Mouse (Mus musculus): ENCODE measurements around the gene Lpcat2. TPM values are rescaled to one million over a fixed set of nuclear protein-coding genes. Genes with fewer than 3 reads are reported as not detected.

The Lpcat2 gene
- 17.8 and 19.5 TPM in 2 replicates for polyA plus RNA-seq (2015; fragmentation: Nextera tagmentation; extraction: Ambion mirVana)

DNA sequence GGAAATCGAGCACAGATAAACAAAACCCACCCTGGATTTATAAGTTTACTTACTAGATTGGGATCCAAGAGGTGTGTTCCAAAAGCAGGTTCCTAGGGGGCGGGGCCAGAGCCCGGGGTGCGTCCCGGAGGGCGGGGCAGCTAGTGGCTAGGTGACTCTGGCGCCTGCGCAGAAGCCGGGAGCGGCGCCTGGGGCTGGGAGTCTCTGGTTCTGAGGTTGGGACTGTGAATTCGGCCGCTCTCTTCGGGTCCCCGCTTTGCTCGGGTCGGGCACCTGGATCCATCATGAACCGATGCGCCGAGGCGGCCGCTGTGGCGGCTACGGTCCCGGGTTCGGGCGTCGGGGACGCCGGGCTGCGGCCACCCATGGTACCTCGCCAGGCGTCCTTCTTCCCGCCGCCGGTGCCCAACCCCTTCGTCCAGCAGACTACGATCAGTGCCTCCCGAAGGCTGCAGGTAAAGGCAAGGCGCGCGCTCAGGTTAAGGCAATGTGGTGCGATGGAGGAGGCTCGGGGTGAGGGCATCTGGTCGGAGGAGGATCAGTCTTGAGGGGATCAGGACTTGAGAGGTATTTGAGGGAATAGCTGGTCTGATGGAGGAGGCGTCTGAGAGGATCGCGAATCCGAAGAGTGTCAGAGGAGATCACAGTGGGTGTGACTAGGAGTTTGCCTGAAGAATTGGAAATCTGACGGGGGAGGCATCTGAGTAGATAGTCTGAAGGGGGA, at the start of gene Lpcat2:
Lpcat2 (plus strand) TSS at position 169 of the 724 bp plus-strand sequence.
- Histone ChIP-seq H3K36me3 (peaks cover 16% of the 10 kb centered on the region), H3K9ac (peak within 1 kb of the TSS; percentile 70), H3K4me3 (replicated peaks) (peak within 1 kb of the TSS; percentile 70), H3K9me3 (replicated peaks) (no peaks in the 10 kb centered on the region), H3K4me1 (peaks cover 29% of the 10 kb centered on the region), H3K4me2 (replicated peaks) (peak within 1 kb of the TSS; percentile 89), H3K27me3 (no peaks in the 10 kb centered on the region; the same call in 1 of the 2 replicates), H3K27ac (replicated peaks) (peak within 1 kb of the TSS; percentile 58; the same call in 1 of the 2 replicates)
- WGBS: under 1% methylated on average over 50 of the region's 50 CpGs
- ATAC-seq (ENCODE audit: insufficient number of reproducible peaks, low FRiP score, low TSS enrichment, low read depth): peak; percentile 49; the same call in 1 of the 2 replicates

DNA sequence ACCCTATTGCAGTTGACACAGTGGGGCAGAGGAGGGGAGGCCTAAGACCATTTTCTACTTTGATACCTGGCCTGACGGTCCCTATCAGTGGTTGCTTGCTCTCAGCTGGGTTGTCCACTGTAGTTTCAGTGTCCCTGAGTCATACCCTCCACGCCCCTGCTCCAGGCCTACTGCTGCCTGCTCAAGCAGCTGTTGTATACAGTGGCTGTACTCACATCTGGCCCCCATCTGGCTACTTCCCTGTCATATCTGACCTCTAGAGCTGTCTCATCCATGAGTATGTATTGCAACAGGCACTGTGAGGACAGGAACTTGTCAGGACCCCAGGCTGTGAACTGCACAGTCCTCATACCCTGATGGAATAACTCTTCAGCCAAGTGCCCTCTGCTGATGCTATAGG, 42.4 kb upstream of the Lpcat2 start:
- Histone ChIP-seq H3K36me3 (no peaks in the 10 kb centered on the region), H3K4me1 (no peaks in the 10 kb centered on the region), H3K27ac (replicated peaks) (no peak overlapping the region), H3K4me2 (replicated peaks) (no peak overlapping the region), H3K9me3 (replicated peaks) (no peaks in the 10 kb centered on the region), H3K27me3 (0 out of 2 replicates have a peak, but pooled peaks cover 6% of the 10 kb centered on the region), H3K4me3 (replicated peaks) (no peak overlapping the region), H3K9ac (no peak overlapping the region)
- 86% methylated on average over 2 of the region's 2 CpGs for WGBS
- ATAC-seq (ENCODE audit: insufficient number of reproducible peaks, low FRiP score, low TSS enrichment, low read depth): no peak

DNA sequence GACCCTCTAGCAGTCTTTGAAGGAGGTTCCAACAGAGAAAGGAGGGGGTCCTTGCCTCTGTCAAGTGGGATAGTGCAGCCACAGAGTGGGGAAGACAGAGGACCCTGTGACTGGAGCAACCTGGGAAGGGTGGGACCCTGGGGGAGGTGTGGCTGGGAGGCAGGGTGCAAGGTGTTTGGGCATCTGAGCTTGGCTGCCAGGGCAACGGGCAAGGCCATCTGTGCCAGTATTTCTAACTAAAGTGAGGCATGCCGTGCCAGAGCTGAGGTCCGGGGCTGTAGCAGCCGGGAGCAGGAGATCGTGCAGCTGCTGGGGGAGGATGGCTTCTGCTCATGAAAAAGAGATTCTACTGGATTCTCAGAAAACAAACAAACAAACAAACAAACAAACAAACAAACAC, 39.5 kb upstream of the Lpcat2 start:
- no peak overlapping the region for H3K9ac ChIP-seq
- no peak overlapping the region for H3K4me2 ChIP-seq (replicated peaks)
- 79% methylated on average over 5 of the region's 5 CpGs for WGBS
- H3K27ac ChIP-seq (replicated peaks): no peak overlapping the region
- no peaks in the 10 kb centered on the region for H3K9me3 ChIP-seq (replicated peaks)
- H3K36me3 ChIP-seq: no peaks in the 10 kb centered on the region
- ATAC-seq (ENCODE audit: insufficient number of reproducible peaks, low FRiP score, low TSS enrichment, low read depth): no peak
- H3K4me1 ChIP-seq: no peaks in the 10 kb centered on the region
- H3K4me3 ChIP-seq (replicated peaks): no peak overlapping the region
- H3K27me3 ChIP-seq: 0 out of 2 replicates have a peak, but pooled peaks cover 6% of the 10 kb centered on the region

DNA sequence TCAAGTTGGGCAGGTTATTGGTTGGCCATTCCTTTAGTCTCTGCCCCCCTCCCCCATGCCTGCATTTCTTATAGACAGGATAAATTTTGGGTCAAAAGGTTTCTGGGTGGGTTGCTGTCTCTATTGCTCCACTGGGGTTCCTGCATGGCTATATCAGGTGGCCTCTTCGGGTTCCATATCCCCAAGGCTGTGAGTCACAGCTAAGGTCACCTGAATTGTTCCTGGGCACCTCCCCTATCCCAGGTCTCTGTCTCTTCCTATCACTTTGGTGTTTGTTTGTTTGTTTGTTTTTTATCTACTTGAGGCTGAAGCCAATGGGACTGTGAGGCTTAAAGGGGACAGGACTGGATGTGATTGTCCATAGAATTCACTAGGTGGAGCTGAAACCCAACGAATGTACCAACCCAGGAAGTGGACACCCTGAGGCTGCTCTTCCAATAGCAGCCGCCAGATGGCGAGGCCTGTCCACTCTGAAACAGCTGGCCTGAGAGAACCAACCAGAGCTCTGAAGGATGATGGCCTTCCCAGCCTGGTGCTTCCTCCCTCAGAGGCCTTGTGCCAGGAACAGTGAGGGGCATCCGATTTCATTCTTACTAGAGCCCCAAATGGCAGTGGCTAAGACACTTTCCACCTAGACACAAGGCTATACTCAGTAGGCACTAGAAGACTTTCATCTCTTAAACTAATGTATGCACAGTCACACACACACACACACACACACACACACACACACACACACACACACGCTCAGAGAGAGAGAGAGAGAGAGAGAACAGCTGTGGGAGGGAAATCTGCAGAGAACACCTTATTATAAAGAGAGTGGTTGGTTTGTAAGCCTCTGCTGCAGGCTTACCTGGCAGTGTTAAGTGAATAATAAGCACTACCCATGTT, 37.0 kb upstream of the Lpcat2 start:
- H3K27me3 ChIP-seq: 0 out of 2 replicates have a peak, but pooled peaks cover 6% of the 10 kb centered on the region
- no peaks in the 10 kb centered on the region for H3K36me3 ChIP-seq
- 21% methylated on average over 6 of the region's 6 CpGs for WGBS
- H3K9me3 ChIP-seq (replicated peaks): no peaks in the 10 kb centered on the region
- no peak overlapping the region for H3K9ac ChIP-seq
- H3K27ac ChIP-seq (replicated peaks): no peak overlapping the region
- H3K4me3 ChIP-seq (replicated peaks): no peak overlapping the region
- H3K4me2 ChIP-seq (replicated peaks): no peak overlapping the region
- ATAC-seq (ENCODE audit: insufficient number of reproducible peaks, low FRiP score, low TSS enrichment, low read depth): peak; percentile 82
- H3K4me1 ChIP-seq: no peaks in the 10 kb centered on the region

DNA sequence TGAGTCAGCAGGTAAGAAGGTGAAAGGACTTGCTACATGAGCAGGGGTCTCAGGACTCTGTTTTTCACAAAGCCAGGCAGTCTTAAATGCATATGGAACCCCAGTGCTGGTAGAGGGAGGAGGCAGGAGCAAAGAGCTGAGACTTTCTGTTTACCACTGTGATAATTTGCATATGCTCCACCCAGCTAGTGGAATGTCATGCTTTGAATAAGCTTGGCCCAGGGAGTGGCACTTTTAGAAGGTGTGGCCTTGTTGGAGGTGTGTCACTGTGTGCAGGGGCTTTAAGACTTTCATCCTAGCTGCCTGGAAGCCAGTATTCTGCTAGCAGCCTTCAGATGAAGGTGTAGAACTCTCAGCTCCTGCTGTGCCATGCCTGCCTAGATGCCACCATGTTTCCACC, 34.0 kb upstream of the Lpcat2 start:
- Histone ChIP-seq H3K4me1 (peaks cover 6% of the 10 kb centered on the region), H3K27ac (replicated peaks) (no peak overlapping the region), H3K27me3 (no peaks in the 10 kb centered on the region), H3K9me3 (replicated peaks) (no peaks in the 10 kb centered on the region), H3K4me3 (replicated peaks) (no peak overlapping the region), H3K36me3 (no peaks in the 10 kb centered on the region), H3K4me2 (replicated peaks) (no peak overlapping the region), H3K9ac (no peak overlapping the region)
- ATAC-seq (ENCODE audit: insufficient number of reproducible peaks, low FRiP score, low TSS enrichment, low read depth): no peak

DNA sequence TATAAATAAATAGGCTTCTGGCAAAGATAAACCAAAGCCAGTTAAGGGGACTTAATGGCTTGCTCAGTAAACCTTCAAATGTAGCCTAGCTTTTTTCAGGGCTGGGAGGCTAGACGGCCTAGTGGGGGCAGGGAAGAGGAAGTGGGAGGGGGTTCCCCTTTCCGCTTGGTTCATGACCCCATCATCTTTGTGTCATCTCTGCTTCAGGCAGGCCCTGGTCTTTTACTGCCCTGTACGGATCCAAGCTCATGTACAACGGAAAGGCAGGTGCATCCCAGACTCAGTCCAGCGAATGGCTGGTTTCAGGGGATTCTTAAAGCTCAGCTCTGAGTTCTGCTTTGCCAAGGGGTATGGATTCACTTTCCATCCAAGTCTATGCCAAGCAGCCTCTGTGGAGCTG, 32.8 kb upstream of the Lpcat2 start:
- Histone ChIP-seq H3K4me3 (replicated peaks) (no peak overlapping the region), H3K4me2 (replicated peaks) (no peak overlapping the region), H3K27ac (replicated peaks) (no peak overlapping the region), H3K9ac (no peak overlapping the region), H3K9me3 (replicated peaks) (no peaks in the 10 kb centered on the region), H3K27me3 (no peaks in the 10 kb centered on the region), H3K4me1 (peaks cover 17% of the 10 kb centered on the region), H3K36me3 (no peaks in the 10 kb centered on the region)
- ATAC-seq (ENCODE audit: insufficient number of reproducible peaks, low FRiP score, low TSS enrichment, low read depth): no peak
- WGBS: 73% methylated on average over 5 of the region's 5 CpGs

DNA sequence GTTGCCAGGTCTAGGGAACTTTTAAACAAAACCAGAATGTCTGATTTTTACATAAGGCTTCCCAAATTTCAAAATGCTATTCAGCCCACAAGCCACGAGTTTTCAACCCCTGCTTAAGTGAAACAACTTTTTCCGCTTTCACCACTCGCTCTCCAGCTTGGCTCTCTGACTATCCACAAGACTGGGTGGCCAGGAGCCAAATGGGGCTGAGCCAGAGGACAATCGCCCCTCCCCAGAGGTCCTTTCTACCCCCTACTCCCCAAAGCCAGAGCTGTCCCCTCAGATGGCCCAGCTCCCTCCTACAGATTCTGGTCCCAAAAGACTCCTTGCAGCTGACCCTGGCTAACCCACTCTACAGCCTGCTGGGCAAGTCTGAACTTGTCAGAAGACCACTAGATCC, 29.1 kb upstream of the Lpcat2 start:
- Histone ChIP-seq H3K27me3 (no peaks in the 10 kb centered on the region), H3K9ac (no peak overlapping the region), H3K36me3 (peaks cover under 1% of the 10 kb centered on the region; the same call in 1 of the 2 replicates), H3K4me1 (peaks cover 35% of the 10 kb centered on the region), H3K27ac (replicated peaks) (peak overlapping the region; percentile 74), H3K4me2 (replicated peaks) (no peak overlapping the region), H3K4me3 (replicated peaks) (no peak overlapping the region), H3K9me3 (replicated peaks) (no peaks in the 10 kb centered on the region)
- 31% methylated on average over 4 of the region's 4 CpGs for WGBS
- ATAC-seq (ENCODE audit: insufficient number of reproducible peaks, low FRiP score, low TSS enrichment, low read depth): 0 out of 2 replicates have a peak, but pooled peaks have one; percentile 6

DNA sequence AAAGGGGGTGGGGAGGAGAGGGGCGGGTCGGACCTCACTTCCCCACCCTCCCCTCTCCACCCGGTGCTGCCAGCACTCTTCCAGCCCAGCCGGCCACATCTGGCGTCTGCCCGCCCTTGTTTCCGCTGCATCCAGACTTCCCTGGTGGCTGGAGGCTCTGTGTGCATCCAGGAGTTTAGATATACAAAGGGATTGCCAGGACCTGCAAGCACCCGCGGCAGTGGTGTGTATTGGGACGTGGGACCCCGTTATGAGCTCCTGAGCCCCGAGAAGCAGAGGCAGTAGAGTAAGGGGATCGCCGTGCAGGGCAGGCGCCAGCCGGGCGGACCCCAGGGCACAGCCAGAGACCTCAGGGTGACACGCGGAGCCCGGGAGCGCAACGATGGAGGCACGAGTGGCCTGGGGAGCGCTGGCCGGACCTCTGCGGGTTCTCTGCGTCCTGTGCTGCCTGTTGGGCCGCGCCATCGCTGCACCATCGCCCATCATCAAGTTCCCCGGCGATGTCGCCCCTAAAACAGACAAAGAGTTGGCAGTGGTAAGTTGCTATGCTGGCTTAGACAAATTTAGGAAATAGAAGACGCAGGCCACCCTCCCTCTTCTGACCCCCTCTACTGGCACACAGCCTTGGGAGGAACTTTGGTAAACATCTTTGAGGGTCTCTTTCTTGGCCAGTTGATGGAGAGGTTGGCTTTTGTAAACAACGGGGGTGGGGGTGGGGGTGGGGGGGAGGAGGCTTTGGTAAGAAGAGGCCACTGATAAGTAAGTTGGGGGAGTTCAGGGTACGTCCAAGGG, 27.7 kb upstream of the Lpcat2 start, which contains the start of gene Mmp2:
Mmp2 (plus strand) TSS at position 49 of the 792 bp plus-strand sequence.
- 1% methylated on average over 37 of the region's 37 CpGs for WGBS
- Histone ChIP-seq H3K36me3 (peaks cover 14% of the 10 kb centered on the region), H3K4me2 (replicated peaks) (peak within 1 kb of the TSS; percentile 72), H3K27ac (replicated peaks) (peak within 1 kb of the TSS; percentile 97), H3K4me1 (peaks cover 35% of the 10 kb centered on the region), H3K9ac (peak within 1 kb of the TSS; percentile 65), H3K9me3 (replicated peaks) (no peaks in the 10 kb centered on the region), H3K4me3 (replicated peaks) (peak within 1 kb of the TSS; percentile 65), H3K27me3 (no peaks in the 10 kb centered on the region)
- peak; percentile 82 for ATAC-seq (ENCODE audit: insufficient number of reproducible peaks, low FRiP score, low TSS enrichment, low read depth)

DNA sequence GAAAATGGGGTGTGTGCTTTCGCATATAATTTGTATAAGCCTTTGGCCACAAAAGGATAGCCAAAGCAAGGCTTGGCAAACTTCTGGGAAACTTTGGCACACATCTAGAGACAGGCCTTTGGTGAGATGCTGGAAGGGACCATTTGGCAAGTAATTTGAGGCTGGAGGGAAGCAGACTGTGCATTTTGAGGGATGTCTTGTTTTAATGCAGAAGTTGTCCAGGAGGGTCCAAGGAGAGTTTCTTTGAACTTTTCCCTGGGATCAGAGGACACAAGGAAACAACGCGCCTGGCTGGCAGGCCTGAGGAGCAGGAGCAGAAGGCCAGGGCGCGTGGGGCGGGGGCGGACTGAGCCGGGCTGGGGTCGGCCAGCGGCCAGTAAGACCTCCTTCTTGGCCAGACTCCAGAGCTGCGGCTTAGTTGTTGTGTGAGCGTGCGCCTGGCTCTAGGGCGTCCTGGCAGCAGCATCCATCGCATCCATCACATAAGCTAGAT, 26.8 kb upstream of the Lpcat2 start:
- Histone ChIP-seq H3K27ac (replicated peaks) (peak overlapping the region; percentile 97), H3K9ac (no peak overlapping the region), H3K36me3 (peaks cover 22% of the 10 kb centered on the region), H3K4me2 (replicated peaks) (peak overlapping the region; percentile 72), H3K4me1 (peaks cover 35% of the 10 kb centered on the region), H3K9me3 (replicated peaks) (no peaks in the 10 kb centered on the region), H3K27me3 (no peaks in the 10 kb centered on the region), H3K4me3 (replicated peaks) (peak overlapping the region; percentile 65)
- peak; percentile 75 for ATAC-seq (ENCODE audit: insufficient number of reproducible peaks, low FRiP score, low TSS enrichment, low read depth)
- WGBS: 22% methylated on average over 15 of the region's 15 CpGs

DNA sequence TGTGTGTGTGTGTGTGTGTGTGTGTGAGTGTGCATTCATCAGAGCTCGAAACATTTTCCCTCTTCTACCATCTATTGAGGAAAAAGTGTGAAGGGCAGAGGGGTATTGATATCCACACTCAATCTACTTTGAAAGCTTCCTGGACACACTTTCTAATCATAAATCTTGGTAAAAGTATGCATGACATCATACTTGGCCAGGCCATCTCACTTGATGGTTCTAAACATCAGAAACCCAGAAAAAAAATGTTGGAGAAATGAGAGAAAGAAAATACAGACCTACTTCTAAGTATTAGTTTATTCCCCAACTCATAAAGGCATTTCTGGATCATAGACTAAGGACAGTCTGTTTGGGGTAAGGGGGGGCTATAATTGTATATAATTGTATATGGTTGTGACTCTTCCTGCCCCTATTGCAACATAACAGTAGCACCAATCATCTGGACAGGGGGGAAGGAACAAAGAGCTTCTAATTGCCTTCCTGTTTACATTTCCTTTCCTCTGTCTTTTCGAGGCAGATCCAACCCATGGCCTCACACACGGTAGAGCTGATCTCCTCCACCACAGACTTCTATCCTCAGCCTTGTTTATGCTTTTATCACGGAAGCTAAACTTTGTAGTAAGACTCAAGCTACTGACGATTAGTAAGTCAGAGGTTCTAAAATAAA, 20.9 kb upstream of the Lpcat2 start:
- Histone ChIP-seq H3K4me1 (peaks cover 17% of the 10 kb centered on the region), H3K4me3 (replicated peaks) (no peak overlapping the region), H3K4me2 (replicated peaks) (no peak overlapping the region), H3K27ac (replicated peaks) (no peak overlapping the region), H3K27me3 (no peaks in the 10 kb centered on the region), H3K36me3 (peaks cover 62% of the 10 kb centered on the region), H3K9ac (no peak overlapping the region), H3K9me3 (replicated peaks) (no peaks in the 10 kb centered on the region)
- 52% methylated on average over 5 of the region's 5 CpGs for WGBS
- ATAC-seq (ENCODE audit: insufficient number of reproducible peaks, low FRiP score, low TSS enrichment, low read depth): no peak

Measured in embryonic facial prominence, embryonic 15.5 days (tissue).